Mouse (Mus musculus) testis, adult 2 months (tissue): ENCODE data around the gene Gfra1. TPM values are rescaled to one million over a fixed set of nuclear protein-coding genes. Genes with fewer than 3 reads are reported as not detected.

Experiments used
- H3K27ac ChIP-seq: fragments of 200-500 bp; 2 replicates; pipeline ENCODE4 v1.5.1; 2012; ENCODE audit warnings: low read depth, low read length; ENCODE audit not compliant: control insufficient read depth, insufficient read depth
- H3K27me3 ChIP-seq: fragments of 200-500 bp; 2 replicates; pipeline ENCODE4 v1.6.1; 2012; ENCODE audit warnings: mild to moderate bottlenecking, low read length, moderate library complexity; ENCODE audit not compliant: control insufficient read depth, insufficient read depth
- H3K36me3 ChIP-seq: fragments of 200-500 bp; 2 replicates; pipeline ENCODE4 v1.6.1; 2012; ENCODE audit warnings: mild to moderate bottlenecking, low read length; ENCODE audit not compliant: control insufficient read depth, insufficient read depth
- H3K4me1 ChIP-seq: fragments of 200-500 bp; 2 replicates; pipeline ENCODE4 v1.6.1; 2012; ENCODE audit warnings: low read length; ENCODE audit not compliant: control insufficient read depth, insufficient read depth
- H3K4me3 ChIP-seq: fragments of 200-500 bp; 2 replicates; pipeline ENCODE4 v1.5.1; 2012; ENCODE audit warnings: low read depth, mild to moderate bottlenecking, low read length, moderate library complexity, mixed read lengths; ENCODE audit not compliant: control insufficient read depth
- CTCF ChIP-seq: fragments of 200-500 bp; IDR thresholded peaks from 2 replicates; pipeline ENCODE4 v1.5.1; 2012; ENCODE audit warnings: low read depth, mild to moderate bottlenecking, inconsistent platforms, low read length, moderate library complexity; ENCODE audit not compliant: control insufficient read depth, insufficient read depth, insufficient replicate concordance
- POLR2A ChIP-seq: fragments of 200-500 bp; IDR thresholded peaks from 2 replicates; pipeline ENCODE4 v1.6.1; 2012; ENCODE audit warnings: low read depth, mild to moderate bottlenecking, inconsistent platforms, low read length, moderate library complexity; ENCODE audit not compliant: control insufficient read depth
- polyA plus RNA-seq: library from polyadenylated mRNA; depleted of rRNA; stranded (reverse); fragments of >200 nt; gene quantifications from 2 replicates; pipeline ENCODE4 v1.2.3, GENCODE M21; 2012

Gfra1 gene
- polyA plus RNA-seq, 1 experiment, result 1.2 TPM

- no peak overlapping the region for H3K4me3 ChIP-seq
- no peaks in the 10 kb centered on the region for H3K4me1 ChIP-seq
- no peak overlapping the region for H3K27ac ChIP-seq
- TF ChIP-seq POLR2A, result no peak
- no peak for TF ChIP-seq CTCF
- no peaks in the 10 kb centered on the region for H3K36me3 ChIP-seq
- no peaks in the 10 kb centered on the region for H3K27me3 ChIP-seq
Observed at GRCm38 (mm10) chr19:58391796-58392195, 63.9 kb downstream of the Gfra1 start.

- H3K27me3 ChIP-seq, result no peaks in the 10 kb centered on the region
- no peak overlapping the region for H3K4me3 ChIP-seq
- H3K4me1 ChIP-seq, result no peaks in the 10 kb centered on the region
- H3K27ac ChIP-seq, result no peak overlapping the region
- no peaks in the 10 kb centered on the region for H3K36me3 ChIP-seq
- TF ChIP-seq CTCF (no peak), POLR2A (no peak)
Observed at GRCm38 (mm10) chr19:58389466-58389865, 66.2 kb downstream of the Gfra1 start.

- Histone ChIP-seq H3K4me3 (no peak overlapping the region), H3K27ac (no peak overlapping the region)
Observed at GRCm38 (mm10) chr19:58388851-58389447, 66.8 kb downstream of the Gfra1 start.

GRCm38 (mm10) chr19:58383273-58383672, 72.4 kb downstream of the Gfra1 start:
- Histone ChIP-seq H3K4me3 (no peak overlapping the region), H3K4me1 (no peaks in the 10 kb centered on the region), H3K36me3 (no peaks in the 10 kb centered on the region), H3K27ac (no peak overlapping the region), H3K27me3 (no peaks in the 10 kb centered on the region)
- TF ChIP-seq CTCF (no peak), POLR2A (no peak)

More at GRCm38 (mm10) chr19:58388851-58389447, 66.8 kb downstream of the Gfra1 start:
- TF ChIP-seq POLR2A, result no peak
- H3K27me3 ChIP-seq, result no peaks in the 10 kb centered on the region
- H3K36me3 ChIP-seq, result no peaks in the 10 kb centered on the region
- H3K4me1 ChIP-seq, result no peaks in the 10 kb centered on the region

- no peak overlapping the region for H3K27ac ChIP-seq
- TF ChIP-seq CTCF (no peak), POLR2A (no peak)
Observed at GRCm38 (mm10) chr19:58382535-58382934, 73.2 kb downstream of the Gfra1 start.

GRCm38 (mm10) chr19:58377969-58378368, 77.7 kb downstream of the Gfra1 start:
- TF ChIP-seq POLR2A (no peak), CTCF (no peak)
- Histone ChIP-seq H3K36me3 (no peaks in the 10 kb centered on the region), H3K4me1 (no peaks in the 10 kb centered on the region), H3K27ac (no peak overlapping the region), H3K27me3 (no peaks in the 10 kb centered on the region), H3K4me3 (no peak overlapping the region)

More at GRCm38 (mm10) chr19:58382535-58382934, 73.2 kb downstream of the Gfra1 start:
- no peaks in the 10 kb centered on the region for H3K27me3 ChIP-seq
- no peaks in the 10 kb centered on the region for H3K4me1 ChIP-seq
- no peaks in the 10 kb centered on the region for H3K36me3 ChIP-seq
- H3K4me3 ChIP-seq, result no peak overlapping the region

- Histone ChIP-seq H3K27me3 (no peaks in the 10 kb centered on the region), H3K4me3 (no peak overlapping the region), H3K36me3 (no peaks in the 10 kb centered on the region), H3K4me1 (no peaks in the 10 kb centered on the region), H3K27ac (no peak overlapping the region)
- TF ChIP-seq CTCF (no peak), POLR2A (no peak)
Observed at GRCm38 (mm10) chr19:58376675-58377102, 79.0 kb downstream of the Gfra1 start.
